Mouse (Mus musculus): ENCODE measurements around the gene Psmd13.
A peak's percentile ranks its signal among the peaks of the same experiment; 100 is the strongest.

The Psmd13 gene

DNA sequence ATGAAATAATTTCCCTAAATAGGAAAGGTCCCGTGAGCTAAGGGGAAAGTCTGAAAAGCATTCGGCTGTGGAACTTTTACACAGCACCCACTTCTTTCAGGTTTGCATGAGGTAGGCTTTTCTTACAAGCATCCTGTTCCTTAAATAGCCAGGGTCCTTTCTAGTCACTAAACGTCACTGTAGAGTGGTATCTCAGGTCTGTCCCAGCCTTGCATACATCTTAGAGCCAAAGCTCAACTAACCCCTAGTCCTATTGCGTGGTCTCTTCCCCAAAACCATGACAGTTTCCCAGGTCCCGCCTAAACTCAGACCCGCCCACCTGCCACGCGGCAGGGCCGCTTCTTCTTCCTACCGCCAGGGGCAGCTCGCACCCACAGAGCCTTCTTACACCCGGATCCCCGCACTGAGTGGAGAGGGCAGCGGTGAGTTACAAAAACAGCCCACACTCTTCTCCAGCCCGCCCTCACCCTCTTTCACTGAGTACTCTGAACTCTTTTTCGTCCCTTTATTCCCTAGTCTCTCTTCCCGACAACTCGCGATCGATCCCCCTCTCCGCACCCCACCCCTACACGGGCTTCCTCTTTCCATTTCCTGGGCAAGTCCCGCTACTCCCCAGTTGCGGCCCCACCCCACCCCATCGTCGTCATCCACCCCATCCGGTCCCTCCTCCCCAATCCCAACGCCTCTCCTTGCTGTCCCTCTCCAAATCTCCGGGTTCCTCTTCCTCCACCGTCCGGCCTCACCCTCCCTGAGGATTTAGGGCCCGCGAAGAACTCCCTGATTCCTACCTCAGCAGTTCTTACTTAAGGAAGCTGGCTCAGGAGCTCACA is 59.7 kb downstream of the Psmd13 start, which contains the start of gene Pgghg:
Pgghg (plus strand) TSS at position 170 of the 830 bp plus-strand sequence.
- DNase-seq (ENCODE audit: extremely low spot score, low read depth, low spot score) = peak; percentile 71

DNA sequence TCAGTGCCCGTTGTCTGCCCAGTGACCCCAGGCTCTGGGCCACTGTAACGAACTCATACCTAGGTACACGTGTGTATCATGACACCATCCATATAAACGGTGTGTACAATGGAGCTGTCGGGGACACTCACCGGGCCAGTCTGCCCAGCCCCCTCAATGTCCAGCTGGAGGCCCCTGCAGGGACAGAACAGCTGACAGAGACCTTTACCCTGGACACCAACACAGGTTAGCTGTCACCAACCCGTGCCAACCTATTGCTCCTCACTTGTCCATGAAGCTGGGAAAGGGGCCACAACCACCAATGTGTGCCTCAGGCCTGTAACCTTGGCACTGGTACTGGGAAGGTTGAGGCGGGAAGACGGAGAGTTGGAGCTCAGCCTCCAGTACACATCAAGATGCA is 60.6 kb downstream of the Psmd13 start:
- no peak for DNase-seq (ENCODE audit: extremely low spot score, low read depth, low spot score)

- no peak for DNase-seq (ENCODE audit: extremely low spot score, low read depth, low spot score)
These were observed 61.0 kb downstream of the Psmd13 start for GRCm38 (mm10) chr7:140942811-140943210.

DNA sequence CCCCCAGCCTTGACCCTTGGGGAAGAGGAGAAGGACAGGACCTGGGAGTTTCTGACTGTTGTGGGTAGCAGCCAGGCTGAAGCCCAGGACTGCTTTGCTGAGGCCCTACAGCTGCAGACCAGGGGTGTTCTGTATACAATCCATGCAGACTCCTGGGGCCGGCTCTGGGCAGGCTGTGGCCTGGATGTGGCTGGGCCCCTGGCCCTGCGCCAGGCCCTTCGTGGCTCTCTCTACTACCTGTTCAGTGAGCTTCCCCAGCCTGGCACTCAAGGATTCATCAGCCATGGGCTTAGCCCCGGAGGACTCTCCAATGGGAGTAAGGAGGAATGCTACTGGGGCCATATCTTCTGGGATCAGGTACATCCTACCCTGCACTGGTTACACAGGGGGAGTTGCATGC is 61.6 kb downstream of the Psmd13 start:
- no peak for DNase-seq (ENCODE audit: extremely low spot score, low read depth, low spot score)

GRCm38 (mm10) chr7:140944236-140944635 is 62.5 kb downstream of the Psmd13 start:
- DNase-seq (ENCODE audit: extremely low spot score, low read depth, low spot score) = no peak

- DNase-seq (ENCODE audit: extremely low spot score, low read depth, low spot score) = no peak
These were observed 63.5 kb downstream of the Psmd13 start for GRCm38 (mm10) chr7:140945247-140945646.

- DNase-seq (ENCODE audit: extremely low spot score, low read depth, low spot score) = no peak
These were observed 64.5 kb downstream of the Psmd13 start for GRCm38 (mm10) chr7:140946311-140946710.

GRCm38 (mm10) chr7:140946980-140947379 is 65.2 kb downstream of the Psmd13 start:
- DNase-seq (ENCODE audit: extremely low spot score, low read depth, low spot score) = no peak

- no peak for DNase-seq (ENCODE audit: extremely low spot score, low read depth, low spot score)
These were observed 66.4 kb downstream of the Psmd13 start for GRCm38 (mm10) chr7:140948161-140948560.
